Mouse (Mus musculus) MEL (cell line): ENCODE data around the gene Pla2g2e. TPM values are rescaled to one million over a fixed set of nuclear protein-coding genes. Genes with fewer than 3 reads are reported as not detected.

Source experiments
- DNase-seq: peaks from one replicate; pipeline ENCODE4 v3.0.0; 2011; ENCODE audit warnings: low read depth, low spot score
- H3K27ac ChIP-seq: 2 replicates; pipeline ENCODE4 v1.5.1; 2012; ENCODE audit warnings: low read depth, mild to moderate bottlenecking, control low read depth, low read length, moderate library complexity; ENCODE audit not compliant: control insufficient read depth
- H3K27me3 ChIP-seq, 2 experiments: fragments of 150-350 bp in 1 of 2; sonication (generic) in 1 of 2; 2 replicates each; pipeline ENCODE4 v1.6.1; 2012; ENCODE audit warnings: low read length in 2 of 2, mild to moderate bottlenecking in 2 of 2, improper control_type of control experiment in 1 of 2, moderate library complexity in 1 of 2; ENCODE audit not compliant: insufficient read depth in 2 of 2, control insufficient read depth in 1 of 2
- H3K36me3 ChIP-seq, 2 experiments: 2 replicates each; pipeline ENCODE4 v1.6.1; 2012 to 2014; ENCODE audit warnings: low read length in 2 of 2, improper control_type of control experiment in 1 of 2, inconsistent platforms in 1 of 2, mild to moderate bottlenecking in 1 of 2; ENCODE audit not compliant: insufficient read depth in 2 of 2, control insufficient read depth in 1 of 2
- H3K4me1 ChIP-seq, 2 experiments: fragments of 150-350 bp in 1 of 2; sonication (generic) in 1 of 2; 2 replicates each; pipeline ENCODE4 v1.6.1; 2012; ENCODE audit warnings: low read length in 2 of 2, improper control_type of control experiment in 1 of 2, mild to moderate bottlenecking in 1 of 2; ENCODE audit not compliant: insufficient read depth in 2 of 2, control insufficient read depth in 1 of 2
- H3K4me3 ChIP-seq, 2 experiments: fragments of 150-350 bp in 1 of 2; sonication (generic) in 1 of 2; 2 replicates each; pipeline ENCODE4 v1.5.1; 2012; ENCODE audit warnings: low read depth in 2 of 2, low read length in 2 of 2, mild to moderate bottlenecking in 2 of 2, moderate library complexity in 2 of 2, control low read depth in 1 of 2, improper control_type of control experiment in 1 of 2; ENCODE audit not compliant: control insufficient read depth in 1 of 2, insufficient read depth in 1 of 2
- H3K79me2 ChIP-seq: 2 replicates; pipeline ENCODE4 v1.6.1; 2012; ENCODE audit warnings: mild to moderate bottlenecking, low read length, moderate library complexity; ENCODE audit not compliant: control insufficient read depth, poor library complexity, insufficient read depth
- H3K9ac ChIP-seq: 2 replicates; pipeline ENCODE4 v1.6.1; 2012; ENCODE audit warnings: low read depth, mild to moderate bottlenecking, control low read depth, low read length, moderate library complexity; ENCODE audit not compliant: control insufficient read depth, poor library complexity, severe bottlenecking
- H3K9me3 ChIP-seq: fragments of 150-350 bp; sonication (generic); replicated peaks from 2 replicates; pipeline ENCODE4 v1.6.1; 2012; ENCODE audit warnings: mild to moderate bottlenecking, low read length, improper control_type of control experiment, moderate library complexity; ENCODE audit not compliant: insufficient read depth
- E2F4 ChIP-seq: IDR thresholded peaks from 2 replicates; pipeline ENCODE4 v1.6.1; 2011; ENCODE audit warnings: low read depth, low read length, improper control_type of control experiment, borderline replicate concordance
- EP300 ChIP-seq, 2 experiments: IDR thresholded peaks; 2 replicates each; pipeline ENCODE4 v1.6.1; 2011; ENCODE audit warnings: improper control_type of control experiment in 2 of 2, low read length in 2 of 2, low read depth in 1 of 2, mild to moderate bottlenecking in 1 of 2
- ETS1 ChIP-seq: IDR thresholded peaks from 2 replicates; pipeline ENCODE4 v1.6.1; 2012; ENCODE audit warnings: low read depth, mild to moderate bottlenecking, inconsistent platforms, low read length, improper control_type of control experiment, moderate library complexity
- GABPA ChIP-seq: IDR thresholded peaks from 2 replicates; pipeline ENCODE4 v1.6.1; 2012; ENCODE audit warnings: low read depth, mild to moderate bottlenecking, inconsistent platforms, low read length, improper control_type of control experiment, moderate library complexity
- HCFC1 ChIP-seq: IDR thresholded peaks from 2 replicates; pipeline ENCODE4 v1.6.1; 2012; ENCODE audit warnings: low read depth, mild to moderate bottlenecking, inconsistent platforms, low read length, improper control_type of control experiment, moderate library complexity
- MAFK ChIP-seq: IDR thresholded peaks from 2 replicates; pipeline ENCODE4 v1.6.1; 2011; ENCODE audit warnings: low read depth, mild to moderate bottlenecking, low read length, improper control_type of control experiment, borderline replicate concordance
- MEF2A ChIP-seq: IDR thresholded peaks from 2 replicates; pipeline ENCODE4 v1.6.1; 2014; ENCODE audit warnings: low read depth, mild to moderate bottlenecking, inconsistent platforms, low read length, improper control_type of control experiment; ENCODE audit not compliant: poor library complexity, insufficient replicate concordance, severe bottlenecking; ENCODE audit errors: extremely low read depth
- MYB ChIP-seq: IDR thresholded peaks from 2 replicates; pipeline ENCODE4 v1.6.1; 2011; ENCODE audit warnings: mild to moderate bottlenecking, low read depth, low read length, improper control_type of control experiment
- NELFE ChIP-seq: IDR thresholded peaks from 2 replicates; pipeline ENCODE4 v1.6.1; 2011; ENCODE audit warnings: low read depth, low read length, improper control_type of control experiment
- NRF1 ChIP-seq: IDR thresholded peaks from 2 replicates; pipeline ENCODE4 v1.6.1; 2014; ENCODE audit warnings: low read depth, mild to moderate bottlenecking, inconsistent platforms, low read length, improper control_type of control experiment, moderate library complexity; ENCODE audit not compliant: poor library complexity, insufficient read depth, severe bottlenecking
- POLR2A ChIP-seq, 2 experiments: IDR thresholded peaks; 2 replicates each; pipeline ENCODE4 v1.6.1; 2011 to 2012; ENCODE audit warnings: low read length in 2 of 2, mild to moderate bottlenecking in 2 of 2, control low read depth in 1 of 2, improper control_type of control experiment in 1 of 2, low read depth in 1 of 2, moderate library complexity in 1 of 2; ENCODE audit not compliant: control insufficient read depth in 1 of 2, insufficient read depth in 1 of 2, poor library complexity in 1 of 2
- POLR2AphosphoS2 ChIP-seq: IDR thresholded peaks from 2 replicates; pipeline ENCODE4 v1.6.1; 2011; ENCODE audit warnings: low read length, improper control_type of control experiment
- POLR2AphosphoS5 ChIP-seq: IDR thresholded peaks from 2 replicates; pipeline ENCODE4 v1.6.1; 2012; ENCODE audit warnings: low read depth, borderline replicate concordance, mild to moderate bottlenecking, inconsistent platforms, low read length, moderate library complexity, mixed read lengths
- RCOR1 ChIP-seq: IDR thresholded peaks from 2 replicates; pipeline ENCODE4 v1.6.1; 2012; ENCODE audit warnings: low read depth, mild to moderate bottlenecking, inconsistent platforms, low read length, improper control_type of control experiment
- SMC3 ChIP-seq: IDR thresholded peaks from 2 replicates; pipeline ENCODE4 v1.6.1; 2011; ENCODE audit warnings: low read depth, low read length, improper control_type of control experiment
- TAL1 ChIP-seq: IDR thresholded peaks from 2 replicates; pipeline ENCODE4 v1.6.1; 2012; ENCODE audit warnings: mild to moderate bottlenecking, inconsistent platforms, low read length, moderate library complexity, mixed read lengths
- TCF12 ChIP-seq: IDR thresholded peaks from 2 replicates; pipeline ENCODE4 v1.6.1; 2014; ENCODE audit warnings: low read depth, mild to moderate bottlenecking, inconsistent platforms, low read length, improper control_type of control experiment, moderate library complexity
- UBTF ChIP-seq: IDR thresholded peaks from 2 replicates; pipeline ENCODE4 v1.6.1; 2012; ENCODE audit warnings: low read depth, mild to moderate bottlenecking, inconsistent platforms, low read length, improper control_type of control experiment, moderate library complexity, borderline replicate concordance; ENCODE audit not compliant: insufficient read depth
- ZKSCAN1 ChIP-seq: IDR thresholded peaks from 2 replicates; pipeline ENCODE4 v1.6.1; 2012; ENCODE audit warnings: low read depth, mild to moderate bottlenecking, inconsistent platforms, low read length, improper control_type of control experiment, moderate library complexity
- ZNF384 ChIP-seq: IDR thresholded peaks from 2 replicates; pipeline ENCODE4 v1.6.1; 2012; ENCODE audit warnings: low read depth, mild to moderate bottlenecking, inconsistent platforms, low read length, improper control_type of control experiment
- polyA plus RNA-seq, 2 experiments: library from polyadenylated mRNA; stranded (reverse) in 1 of 2; unstranded in 1 of 2; fragments of >175 nt in 1 of 2; fragments of >200 nt in 1 of 2; gene quantifications; 2 replicates each; pipeline versions ENCODE4 v1.2.1 to v1.2.4; 2012; ENCODE audit warnings: low replicate concordance in 2 of 2, low read depth in 1 of 2; ENCODE audit not compliant: insufficient read length in 2 of 2, insufficient read depth in 1 of 2, missing spikeins in 1 of 2
- total RNA-seq: library from RNA; depleted of rRNA; stranded (reverse); fragments of 300-350 nt; gene quantifications from 2 replicates; pipeline ENCODE4 v1.2.3, GENCODE M21; 2012

Pla2g2e gene
- total and polyA plus RNA-seq, 3 experiments: not detected

DNA sequence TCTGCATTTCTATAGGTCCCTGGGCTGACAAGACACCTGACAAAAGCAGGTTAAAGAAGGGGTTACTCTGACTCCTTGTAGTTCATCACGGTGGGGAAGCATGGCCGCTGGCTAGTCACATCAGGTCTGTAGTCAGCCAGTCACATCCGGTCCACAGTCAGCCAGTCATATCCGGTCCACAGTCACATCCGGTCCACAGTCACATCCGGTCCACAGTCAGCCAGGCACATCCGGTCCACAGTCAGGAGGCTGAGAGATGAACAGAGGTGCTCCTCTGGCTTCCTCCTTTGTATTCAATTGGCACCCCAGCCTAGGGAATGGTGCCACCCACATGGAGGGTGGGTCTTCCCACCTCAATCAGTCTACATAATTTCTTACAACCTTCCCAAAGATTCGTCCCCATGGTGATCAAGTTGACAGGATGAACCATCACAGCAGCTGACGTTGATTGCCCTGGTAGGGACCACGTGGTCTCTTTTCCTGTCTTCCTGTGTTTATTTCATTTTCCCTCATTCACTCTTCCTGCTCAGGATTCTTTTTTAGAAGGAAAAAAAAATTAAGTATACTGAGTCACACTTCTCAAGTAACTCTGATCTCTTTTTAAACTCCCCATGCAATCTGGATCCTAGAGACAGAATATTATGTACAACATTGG, 14.3 kb upstream of the Pla2g2e start, which contains the start of gene Pla2g5:
Gene Pla2g5 (minus strand): TSS at position 139 of the 655 bp plus-strand sequence.
- no peak for DNase-seq
- Histone ChIP-seq H3K4me3 (no peak within 1 kb of the TSS), H3K27ac (no peak within 1 kb of the TSS), H3K27me3 (peaks cover 0 to 1% of the 10 kb centered on the region in 2 experiments; a peak in 1 of 4 replicates), H3K9ac (no peak within 1 kb of the TSS), H3K4me1 (peaks cover 1 to 4% of the 10 kb centered on the region in 2 experiments; a peak in 3 of 4 replicates), H3K79me2 (no peaks in the 10 kb centered on the region), H3K9me3 (no peaks in the 10 kb centered on the region), H3K36me3 (no peaks in the 10 kb centered on the region; a peak in 1 of 4 replicates)
- TF ChIP-seq ZKSCAN1 (no peak), TCF12 (no peak), GABPA (no peak), ZNF384 (no peak), E2F4 (no peak), POLR2AphosphoS2 (no peak), POLR2AphosphoS5 (no peak), HCFC1 (no peak), ETS1 (no peak), TAL1 (no peak), POLR2A (IDR thresholded peaks at IDR 0.05; ENCODE audit: control insufficient read depth in 1 of 2, insufficient read depth in 1 of 2, low read depth in 1 of 2, low read length in 2 of 2, poor library complexity in 1 of 2) (no peak), NRF1 (no peak), MEF2A (no peak), NELFE (no peak), MAFK (no peak), RCOR1 (no peak)

DNA sequence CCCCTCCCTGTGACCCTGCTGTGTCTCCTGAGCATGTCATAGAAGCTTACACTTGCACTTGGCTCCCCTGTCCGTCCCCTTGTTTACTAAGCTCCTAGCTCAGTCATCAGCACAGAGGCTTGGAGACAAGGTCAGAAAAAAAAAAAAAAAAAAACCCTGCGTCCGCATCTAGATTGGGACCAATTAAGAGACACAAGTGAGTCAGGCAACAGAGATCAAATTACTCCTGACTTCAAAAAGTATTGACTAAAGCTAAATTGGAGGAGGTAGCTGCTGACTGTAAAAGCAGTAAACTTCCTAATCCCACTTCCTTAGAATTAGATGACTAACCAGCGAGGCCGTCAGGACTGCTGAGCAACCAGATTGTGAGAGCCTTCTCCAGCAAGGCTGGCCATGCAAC, 12.7 kb upstream of the Pla2g2e start:
- Histone ChIP-seq H3K9ac (no peak overlapping the region), H3K36me3 (no peaks in the 10 kb centered on the region; a peak in 1 of 4 replicates), H3K9me3 (no peaks in the 10 kb centered on the region), H3K27me3 (peaks cover 0 to 1% of the 10 kb centered on the region in 2 experiments; a peak in 2 of 4 replicates), H3K4me1 (peaks cover 1 to 4% of the 10 kb centered on the region in 2 experiments; a peak in 3 of 4 replicates), H3K79me2 (no peaks in the 10 kb centered on the region), H3K4me3 (no peak overlapping the region), H3K27ac (no peak overlapping the region)
- no peak for DNase-seq
- TF ChIP-seq POLR2A (IDR thresholded peaks at IDR 0.05; ENCODE audit: control insufficient read depth in 1 of 2, insufficient read depth in 1 of 2, low read depth in 1 of 2, low read length in 2 of 2, poor library complexity in 1 of 2) (no peak), TAL1 (no peak), POLR2AphosphoS5 (no peak), NRF1 (no peak), HCFC1 (no peak), SMC3 (no peak), MYB (no peak), MAFK (no peak), EP300 (IDR thresholded peaks at IDR 0.05; ENCODE audit: low read depth in 1 of 2, low read length in 2 of 2) (no peak), UBTF (no peak), E2F4 (no peak)
